Mouse (Mus musculus) hindbrain, embryonic 13.5 days (tissue): Measurements from ENCODE around the gene Pcare. TPM values are rescaled to one million over a fixed set of nuclear protein-coding genes. Genes with fewer than 3 reads are reported as not detected.

Experiments used
- ATAC-seq: fragments of 200-750 bp; cut with Nextera tagmentation; 2 replicates; pipeline ENCODE4 v1.8.0; 2017; ENCODE audit warnings: moderate TSS enrichment; ENCODE audit not compliant: low FRiP score
- H3K27ac ChIP-seq: fragments of 300-500 bp; sonication (generic); 2 replicates; pipeline ENCODE4 v1.5.1; 2015; ENCODE audit warnings: inconsistent platforms, mild to moderate bottlenecking, moderate library complexity
- H3K27me3 ChIP-seq: fragments of 300-500 bp; sonication (generic); 2 replicates; pipeline ENCODE4 v1.6.1; 2015; ENCODE audit warnings: mild to moderate bottlenecking, inconsistent platforms
- H3K36me3 ChIP-seq: fragments of 300-500 bp; sonication (generic); 2 replicates; pipeline ENCODE4 v1.6.1; 2015; ENCODE audit warnings: mild to moderate bottlenecking, inconsistent platforms
- H3K4me1 ChIP-seq: fragments of 300-500 bp; sonication (generic); replicated peaks from 2 replicates; pipeline ENCODE4 v1.6.1; 2015; ENCODE audit warnings: inconsistent platforms
- H3K4me2 ChIP-seq: fragments of 300-500 bp; sonication (generic); 2 replicates; pipeline ENCODE4 v1.6.1; 2015; ENCODE audit warnings: inconsistent platforms, mild to moderate bottlenecking, moderate library complexity
- H3K4me3 ChIP-seq: fragments of 300-500 bp; sonication (generic); 2 replicates; pipeline ENCODE4 v1.5.1; 2015; ENCODE audit warnings: mild to moderate bottlenecking, inconsistent platforms
- H3K9ac ChIP-seq: fragments of 300-500 bp; sonication (generic); 2 replicates; pipeline ENCODE4 v1.6.1; 2015; ENCODE audit warnings: mild to moderate bottlenecking, inconsistent platforms
- H3K9me3 ChIP-seq: fragments of 300-500 bp; sonication (generic); 2 replicates; pipeline ENCODE4 v1.6.1; 2016; ENCODE audit warnings: inconsistent platforms
- WGBS: fragments of 180-500 bp; shearing (Covaris S2); methylation state at CpG from one replicate; pipeline ENCODE4 v1.1.7; 2015; 5-methylcytosine and 5-hydroxymethylcytosine counted together
- polyA plus RNA-seq: library from polyadenylated mRNA; unstranded; fragments of >200 nt; fragmentation: Nextera tagmentation; extraction: Ambion mirVana; gene quantifications from 2 replicates; pipeline ENCODE4 v1.2.1, GENCODE M21; 2015

The Pcare gene
- polyA plus RNA-seq, result not detected in 2 replicates

DNA sequence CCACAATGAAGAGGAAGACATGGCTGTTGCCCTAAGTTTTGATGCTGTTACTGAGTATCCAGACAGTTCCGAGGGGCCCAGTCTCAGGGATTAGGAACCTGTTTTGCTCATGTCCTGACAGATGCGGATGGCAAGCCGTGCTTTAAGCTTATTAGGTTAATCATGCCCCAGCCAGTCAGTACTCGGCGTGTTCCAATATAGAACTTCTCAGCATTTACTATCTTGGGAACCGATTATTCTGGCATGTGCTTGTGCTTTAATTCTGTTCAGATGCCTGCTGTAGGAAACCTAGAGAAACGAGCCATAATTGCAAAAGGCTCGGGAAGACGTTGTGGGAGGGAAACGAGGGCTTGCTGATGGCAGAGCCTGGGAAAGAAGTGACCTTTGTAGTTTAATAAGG, at the start of gene Pcare:
TSS of gene Pcare (minus strand) at position 64 of the 400 bp plus-strand sequence.
- no peaks in the 10 kb centered on the region for H3K36me3 ChIP-seq
- H3K9me3 ChIP-seq, result no peaks in the 10 kb centered on the region
- H3K9ac ChIP-seq, result no peak within 1 kb of the TSS
- no peak for ATAC-seq
- H3K4me2 ChIP-seq, result no peak within 1 kb of the TSS
- no peaks in the 10 kb centered on the region for H3K27me3 ChIP-seq
- 81% methylated on average over 10 of the region's 10 CpGs for WGBS
- no peak within 1 kb of the TSS for H3K27ac ChIP-seq
- H3K4me1 ChIP-seq, result no peaks in the 10 kb centered on the region; the same call in 1 of the 2 replicates
- no peak within 1 kb of the TSS for H3K4me3 ChIP-seq

DNA sequence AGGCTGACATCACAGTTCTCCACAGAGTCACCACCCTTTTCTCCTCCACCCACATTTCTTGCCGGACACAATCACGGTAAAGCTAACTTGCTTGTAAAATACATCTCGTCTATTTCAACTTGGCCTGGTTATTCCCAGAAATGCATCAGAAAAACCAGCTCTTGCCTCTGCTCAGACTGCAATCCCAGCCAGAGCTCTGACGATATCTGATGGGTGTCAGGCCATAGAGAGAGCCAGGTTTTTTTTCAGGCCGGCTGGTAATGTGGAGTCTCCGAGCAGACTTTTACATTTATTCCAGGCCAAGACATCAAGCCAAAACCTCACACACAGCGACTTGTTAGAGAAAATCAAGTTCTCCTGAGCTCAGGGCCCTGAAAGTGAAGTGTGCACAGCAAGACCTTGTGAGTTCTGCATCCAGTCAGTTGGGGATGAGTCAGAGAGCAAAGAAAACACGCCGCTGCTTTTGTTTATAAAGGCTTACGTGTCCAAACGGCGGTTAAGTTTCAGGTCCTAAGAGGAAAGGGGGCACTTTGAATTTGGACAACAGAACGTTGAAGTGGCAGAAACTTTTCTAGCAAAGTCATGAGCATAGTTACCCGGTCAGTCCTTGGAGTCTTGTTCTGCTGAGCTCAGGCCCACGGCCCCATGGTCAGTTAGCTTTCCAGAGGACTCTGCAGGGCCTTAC, 43.0 kb upstream of the Pcare start:
- Histone ChIP-seq H3K9me3 (no peaks in the 10 kb centered on the region), H3K9ac (no peak overlapping the region), H3K27me3 (no peaks in the 10 kb centered on the region), H3K4me1 (no peaks in the 10 kb centered on the region), H3K27ac (no peak overlapping the region), H3K4me3 (no peak overlapping the region), H3K36me3 (peaks cover 60% of the 10 kb centered on the region), H3K4me2 (no peak overlapping the region)
- no peak for ATAC-seq
- WGBS, result 86% methylated on average over 15 of the region's 15 CpGs

DNA sequence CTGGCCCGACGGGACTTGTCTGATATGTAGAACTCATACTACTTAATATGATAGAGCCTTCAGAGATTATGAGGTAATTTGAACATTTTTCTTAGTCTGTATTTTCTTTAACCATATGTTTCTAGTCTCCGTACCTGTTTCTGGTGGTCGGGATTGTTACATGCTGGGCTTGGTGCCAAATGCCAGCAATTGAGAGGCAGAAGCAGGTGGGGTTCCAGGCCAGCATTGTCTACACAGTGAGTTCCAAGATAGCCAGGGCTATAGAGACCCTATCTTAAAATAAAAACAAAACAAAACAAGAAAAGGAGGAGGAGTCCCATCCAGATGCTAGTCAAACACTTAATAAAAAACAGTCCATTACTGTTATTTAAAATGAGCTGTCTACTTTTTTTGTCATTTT, 38.9 kb upstream of the Pcare start:
- ATAC-seq, result no peak
- Histone ChIP-seq H3K4me1 (no peaks in the 10 kb centered on the region), H3K4me3 (no peak overlapping the region), H3K9ac (no peak overlapping the region), H3K27me3 (no peaks in the 10 kb centered on the region), H3K4me2 (no peak overlapping the region), H3K36me3 (peaks cover 55% of the 10 kb centered on the region), H3K9me3 (0 out of 2 replicates have a peak, but pooled peaks cover 4% of the 10 kb centered on the region), H3K27ac (no peak overlapping the region)
- WGBS, result 91% methylated on average over 4 of the region's 4 CpGs

DNA sequence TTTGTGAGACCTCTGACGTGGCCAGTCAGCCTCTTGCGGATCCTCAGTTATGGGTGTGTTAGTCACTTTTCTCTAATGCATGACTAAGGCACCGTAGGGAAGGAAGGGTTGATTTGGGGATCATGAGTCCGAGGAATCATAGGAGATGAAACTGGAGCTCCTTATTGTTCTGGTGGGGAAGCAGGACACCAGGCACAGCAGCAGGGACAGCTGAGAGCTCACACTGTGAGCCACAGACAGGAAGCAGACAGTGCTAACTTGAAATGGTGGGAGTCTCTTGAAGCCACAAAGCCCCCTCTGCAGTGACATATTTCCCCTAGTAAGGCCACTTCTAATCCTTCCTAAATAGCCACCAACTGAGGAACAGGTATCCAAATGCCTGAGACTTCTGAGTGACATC, 38.4 kb upstream of the Pcare start:
- ATAC-seq, result no peak
- 90% methylated on average over 4 of the region's 4 CpGs for WGBS
- Histone ChIP-seq H3K9ac (no peak overlapping the region), H3K4me3 (no peak overlapping the region), H3K27me3 (no peaks in the 10 kb centered on the region), H3K4me1 (no peaks in the 10 kb centered on the region), H3K27ac (no peak overlapping the region), H3K9me3 (0 out of 2 replicates have a peak, but pooled peaks cover 4% of the 10 kb centered on the region), H3K36me3 (peaks cover 55% of the 10 kb centered on the region), H3K4me2 (no peak overlapping the region)

DNA sequence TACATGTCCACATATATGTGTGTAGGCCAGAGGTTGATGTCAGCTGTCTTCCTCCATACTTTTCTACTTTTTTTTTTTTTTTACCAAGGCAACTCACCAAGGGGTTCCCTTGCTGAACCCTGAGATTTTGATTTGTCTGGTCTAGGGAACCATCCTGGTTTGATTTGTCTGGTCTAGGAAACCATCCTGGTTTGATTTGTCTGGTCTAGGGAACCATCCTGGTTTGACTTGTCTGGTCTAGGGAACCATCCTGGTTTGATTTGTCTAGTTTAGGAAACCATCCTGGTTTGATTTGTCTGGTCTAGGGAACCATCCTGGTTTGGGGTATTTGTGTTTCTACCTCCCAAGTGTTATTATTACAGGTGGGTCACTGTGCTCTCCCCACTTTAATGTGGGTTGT, 33.8 kb upstream of the Pcare start:
- no peak overlapping the region for H3K9ac ChIP-seq
- H3K4me1 ChIP-seq, result peaks cover 22% of the 10 kb centered on the region
- ATAC-seq, result no peak
- peaks cover 19% of the 10 kb centered on the region for H3K36me3 ChIP-seq
- no peak overlapping the region for H3K4me3 ChIP-seq
- no peak overlapping the region for H3K27ac ChIP-seq
- 0 out of 2 replicates have a peak, but pooled peaks cover 4% of the 10 kb centered on the region for H3K9me3 ChIP-seq
- H3K4me2 ChIP-seq, result no peak overlapping the region
- 0 out of 2 replicates have a peak, but pooled peaks cover 1% of the 10 kb centered on the region for H3K27me3 ChIP-seq

DNA sequence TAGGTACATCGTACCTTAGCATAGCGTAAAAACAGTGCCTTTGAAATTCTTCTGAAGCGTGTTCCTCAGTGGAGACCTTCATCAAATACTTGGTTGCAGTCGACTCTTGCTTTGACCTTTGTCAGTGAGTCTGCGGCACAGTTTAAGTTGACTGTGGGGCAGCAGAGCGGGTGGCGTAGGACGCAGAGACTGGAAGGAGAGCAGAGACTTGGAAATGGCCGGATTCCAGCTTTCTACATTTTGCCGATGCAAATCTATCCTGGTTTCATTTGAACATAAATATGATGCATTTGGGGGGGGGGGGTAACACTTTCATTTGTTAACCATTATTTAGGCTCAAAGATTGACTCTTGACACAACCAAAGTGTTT, 30.7 kb upstream of the Pcare start:
- ATAC-seq, result no peak
- Histone ChIP-seq H3K4me2 (peak overlapping the region; percentile 80), H3K4me1 (peaks cover 22% of the 10 kb centered on the region), H3K4me3 (peak overlapping the region; percentile 90), H3K36me3 (peaks cover 1% of the 10 kb centered on the region; the same call in 1 of the 2 replicates), H3K9me3 (peaks cover 4% of the 10 kb centered on the region; the same call in 1 of the 2 replicates), H3K9ac (peak overlapping the region; percentile 93), H3K27me3 (0 out of 2 replicates have a peak, but pooled peaks cover 11% of the 10 kb centered on the region), H3K27ac (peak overlapping the region; percentile 81; the same call in 1 of the 2 replicates)
- 8% methylated on average over 10 of the region's 10 CpGs for WGBS

DNA sequence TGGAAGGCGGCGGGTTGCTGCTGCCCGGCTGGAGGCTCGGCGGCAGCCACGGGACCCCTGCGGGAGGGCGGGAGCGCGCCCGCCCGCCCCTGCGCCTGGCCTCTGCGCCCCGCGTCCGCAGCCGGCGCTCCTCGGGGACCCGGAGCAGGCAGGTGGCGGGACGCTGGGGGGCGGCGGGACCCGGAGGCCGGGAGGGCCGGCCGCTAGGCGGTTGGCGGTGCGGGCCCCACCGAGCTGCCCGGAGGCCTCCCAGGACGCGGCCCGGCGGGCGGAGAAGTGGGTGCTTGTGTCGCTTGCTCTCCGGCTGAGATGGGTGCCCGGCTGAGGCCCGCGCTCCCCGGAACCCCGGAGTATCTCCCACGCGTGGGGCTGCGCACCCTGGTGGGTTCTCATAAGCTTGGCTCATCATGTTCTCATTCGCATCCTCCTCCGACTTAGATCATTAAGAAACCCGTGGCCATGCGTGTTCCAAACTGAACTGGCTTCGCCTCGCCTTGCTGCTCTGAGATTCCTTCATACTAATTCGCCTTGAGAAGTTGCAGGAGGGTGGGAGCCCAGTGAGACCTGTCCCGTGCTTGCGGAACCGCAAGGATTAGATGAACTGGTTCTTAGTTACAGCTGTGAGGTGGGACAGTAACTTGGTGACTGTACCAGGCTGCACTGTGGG, 30.1 kb upstream of the Pcare start:
- Histone ChIP-seq H3K27ac (peak overlapping the region; percentile 81), H3K4me1 (peaks cover 22% of the 10 kb centered on the region), H3K4me3 (peak overlapping the region; percentile 90), H3K4me2 (peak overlapping the region; percentile 80), H3K9me3 (peaks cover 4% of the 10 kb centered on the region; the same call in 1 of the 2 replicates), H3K9ac (peak overlapping the region; percentile 93), H3K27me3 (0 out of 2 replicates have a peak, but pooled peaks cover 11% of the 10 kb centered on the region), H3K36me3 (no peaks in the 10 kb centered on the region)
- under 1% methylated on average over 37 of the region's 59 CpGs for WGBS
- peak; percentile 74 for ATAC-seq

DNA sequence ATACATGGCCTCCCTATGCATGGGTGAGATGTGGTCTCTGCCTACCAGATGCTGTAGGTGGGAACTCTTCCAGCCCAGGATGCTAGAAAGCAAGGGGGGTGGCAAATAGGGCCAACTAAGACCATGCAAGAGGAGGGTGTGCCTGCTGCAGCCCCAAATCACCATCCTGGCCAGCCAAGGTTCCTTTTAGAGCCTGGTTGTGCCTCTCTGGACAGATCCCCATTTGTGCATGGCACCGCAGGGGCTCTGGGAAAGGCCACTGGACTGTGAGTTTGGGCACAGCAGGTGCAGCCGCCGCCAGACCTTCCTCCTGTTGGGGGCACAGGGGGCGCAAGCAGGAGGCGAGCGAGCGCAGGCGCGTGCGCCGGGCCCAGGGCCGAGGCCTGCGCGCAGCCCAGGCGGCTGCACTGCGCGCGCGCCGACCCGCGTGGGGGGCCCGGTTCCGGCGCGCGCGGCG, 29.6 kb upstream of the Pcare start:
- Histone ChIP-seq H3K27ac (peak overlapping the region; percentile 81), H3K36me3 (no peaks in the 10 kb centered on the region), H3K27me3 (0 out of 2 replicates have a peak, but pooled peaks cover 11% of the 10 kb centered on the region), H3K9ac (peak overlapping the region; percentile 93), H3K9me3 (peaks cover 4% of the 10 kb centered on the region; the same call in 1 of the 2 replicates), H3K4me2 (peak overlapping the region; percentile 80), H3K4me1 (peaks cover 22% of the 10 kb centered on the region), H3K4me3 (peak overlapping the region; percentile 90)
- under 1% methylated on average over 28 of the region's 29 CpGs for WGBS
- ATAC-seq, result peak; percentile 93

DNA sequence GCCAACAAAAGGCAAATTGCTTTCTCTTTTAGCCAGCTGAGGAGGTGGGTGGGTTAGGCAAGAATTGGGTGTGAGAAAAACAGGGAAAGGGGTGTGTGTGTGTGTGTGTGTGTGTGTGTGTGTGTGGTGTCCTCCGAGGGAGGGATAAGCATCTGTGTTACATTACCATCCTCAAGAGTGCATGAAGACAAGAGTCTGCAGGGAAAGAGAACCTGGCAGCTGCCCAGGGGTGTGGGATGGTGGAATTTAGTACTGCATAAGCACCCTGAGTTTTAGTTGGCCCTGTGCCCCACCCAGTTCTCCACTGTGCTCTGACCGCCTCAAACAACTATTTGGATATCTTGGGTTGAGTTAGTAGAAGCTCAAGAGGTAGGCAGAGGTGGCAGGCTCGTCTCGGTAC, 28.3 kb upstream of the Pcare start:
- 82% methylated on average over 4 of the region's 4 CpGs for WGBS

DNA sequence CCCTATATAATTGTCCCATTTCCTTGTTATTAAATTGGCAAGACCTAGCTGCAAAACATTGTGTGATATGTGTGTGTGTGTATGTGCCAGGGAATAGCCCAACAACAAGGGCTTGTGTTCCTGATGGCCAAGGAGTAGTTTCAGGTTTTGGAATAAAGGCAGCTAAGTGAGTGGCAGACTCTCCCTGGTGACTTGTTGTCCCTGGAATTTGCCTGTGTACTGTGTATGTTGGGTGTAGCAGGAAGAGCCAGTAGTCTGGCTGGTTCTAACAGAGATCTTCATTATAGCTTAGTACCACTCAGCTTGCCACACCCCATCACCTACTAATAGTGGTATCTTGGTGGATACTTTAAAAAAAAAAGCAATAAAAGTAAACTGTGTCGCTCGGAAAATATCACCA, 27.8 kb upstream of the Pcare start:
- Histone ChIP-seq H3K27ac (no peak overlapping the region), H3K4me2 (no peak overlapping the region), H3K4me3 (no peak overlapping the region), H3K36me3 (no peaks in the 10 kb centered on the region), H3K4me1 (peaks cover 22% of the 10 kb centered on the region), H3K9me3 (peaks cover 4% of the 10 kb centered on the region; the same call in 1 of the 2 replicates), H3K27me3 (0 out of 2 replicates have a peak, but pooled peaks cover 11% of the 10 kb centered on the region), H3K9ac (no peak overlapping the region)
- no peak for ATAC-seq
- 88% methylated on average over 2 of the region's 2 CpGs for WGBS

More for the DNA sequence above, 28.3 kb upstream of the Pcare start:
- H3K4me3 ChIP-seq, result no peak overlapping the region
- H3K4me1 ChIP-seq, result peaks cover 22% of the 10 kb centered on the region
- no peaks in the 10 kb centered on the region for H3K36me3 ChIP-seq
- no peak overlapping the region for H3K9ac ChIP-seq
- no peak for ATAC-seq
- peaks cover 4% of the 10 kb centered on the region; the same call in 1 of the 2 replicates for H3K9me3 ChIP-seq
- H3K4me2 ChIP-seq, result no peak overlapping the region
- H3K27me3 ChIP-seq, result 0 out of 2 replicates have a peak, but pooled peaks cover 11% of the 10 kb centered on the region
- no peak overlapping the region for H3K27ac ChIP-seq

DNA sequence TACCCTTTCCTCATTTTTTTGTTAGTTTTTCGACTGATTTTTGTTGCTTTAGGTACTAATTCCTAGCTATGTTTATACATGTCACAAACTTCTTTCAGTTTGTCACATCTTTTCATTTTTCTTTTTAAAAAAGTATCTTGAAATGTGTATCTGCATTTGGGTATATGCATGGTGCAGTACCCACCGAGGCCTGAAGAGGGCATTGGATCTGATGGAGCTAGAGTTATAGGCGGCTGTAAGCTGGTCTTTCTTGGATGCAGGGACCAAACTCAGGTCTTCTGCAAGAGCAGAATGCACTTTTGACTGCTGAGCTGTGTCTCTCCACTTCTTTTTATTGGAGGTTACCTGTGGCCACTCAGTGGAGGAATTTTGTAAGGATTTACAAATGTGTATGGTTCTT, 26.0 kb upstream of the Pcare start:
- H3K27ac ChIP-seq, result no peak overlapping the region
- H3K27me3 ChIP-seq, result 0 out of 2 replicates have a peak, but pooled peaks cover 11% of the 10 kb centered on the region
- 77% methylated on average over 3 of the region's 3 CpGs for WGBS
- no peak overlapping the region for H3K4me2 ChIP-seq
- no peak overlapping the region for H3K9ac ChIP-seq
- H3K9me3 ChIP-seq, result peaks cover 4% of the 10 kb centered on the region; the same call in 1 of the 2 replicates
- H3K4me3 ChIP-seq, result no peak overlapping the region
- no peak for ATAC-seq
- H3K4me1 ChIP-seq, result peaks cover 14% of the 10 kb centered on the region
- H3K36me3 ChIP-seq, result no peaks in the 10 kb centered on the region

DNA sequence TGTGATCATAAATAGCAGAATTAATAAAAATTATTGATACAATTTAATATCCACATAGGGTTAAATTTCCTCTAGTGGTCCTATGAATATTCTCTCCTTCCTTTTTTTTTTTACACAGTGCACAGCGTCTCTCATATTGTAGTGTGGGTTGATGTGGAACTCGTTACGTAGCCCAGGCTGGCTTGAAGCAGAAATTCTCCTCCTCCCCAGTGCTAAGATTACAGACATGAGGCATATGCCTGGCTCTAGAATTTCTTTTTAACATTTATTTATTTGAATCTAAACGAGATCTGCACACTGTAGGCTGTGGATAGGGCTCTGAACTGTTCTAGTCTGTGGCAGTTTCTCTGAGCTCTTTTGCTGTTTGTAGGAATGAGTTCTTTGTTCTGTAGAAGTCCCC, 22.6 kb upstream of the Pcare start:
- WGBS, result 84% methylated on average over 4 of the region's 4 CpGs
- Histone ChIP-seq H3K4me2 (no peak overlapping the region), H3K27me3 (no peaks in the 10 kb centered on the region), H3K36me3 (no peaks in the 10 kb centered on the region), H3K9me3 (peaks cover 4% of the 10 kb centered on the region; the same call in 1 of the 2 replicates), H3K4me3 (no peak overlapping the region), H3K9ac (no peak overlapping the region), H3K4me1 (no peaks in the 10 kb centered on the region), H3K27ac (no peak overlapping the region)
- no peak for ATAC-seq
